Mouse (Mus musculus): ENCODE results near the gene Neu1.
"Not testable (repeated sequence)": the region's sequence is repeated elsewhere in the genome, so short reads cannot be mapped to it uniquely, and the experiment has no call there.

The Neu1 gene

DNA sequence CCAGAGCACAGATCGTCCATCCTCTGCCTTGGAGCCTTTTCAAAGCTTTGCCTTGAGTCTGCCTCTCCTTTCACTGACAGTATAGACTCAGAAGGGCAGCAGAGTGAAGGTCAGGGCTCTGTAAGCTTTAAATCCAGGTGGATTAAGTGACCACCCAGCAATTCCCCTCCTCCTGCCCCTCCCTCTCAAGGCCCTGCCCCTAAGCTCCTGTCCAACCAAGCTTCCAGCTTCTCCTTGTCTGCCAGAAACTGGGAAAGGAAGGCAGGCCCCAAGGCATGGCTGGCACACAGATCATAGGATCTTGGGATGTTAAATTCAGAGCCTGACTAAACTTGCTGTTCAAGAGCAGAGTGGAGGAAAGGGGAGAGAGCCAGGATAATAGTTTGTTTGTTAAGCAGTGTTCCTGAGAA is 33.6 kb downstream of the Neu1 start:
- DNase-seq (ENCODE audit: low read depth, low spot score) = no peak

DNA sequence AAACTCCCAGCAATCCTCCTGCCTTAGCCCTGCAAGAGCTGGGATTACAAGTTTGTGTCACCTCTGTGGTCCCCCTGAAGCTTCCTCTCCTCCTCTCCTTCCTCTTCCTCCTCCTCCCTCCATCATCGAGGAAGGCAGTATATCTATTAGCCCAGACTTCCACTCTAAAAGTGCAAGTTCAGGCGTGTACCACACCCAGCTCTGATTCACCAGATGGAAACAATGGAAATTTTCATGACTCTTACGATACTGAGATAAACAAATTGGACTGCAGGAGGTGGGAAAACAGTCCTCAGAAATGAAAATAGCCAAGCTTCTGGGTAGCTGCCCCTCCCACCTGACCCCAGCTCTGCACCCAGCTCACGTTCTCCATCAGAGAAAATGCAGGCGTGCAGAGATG is 34.6 kb downstream of the Neu1 start:
- no peak for DNase-seq (ENCODE audit: low read depth, low spot score)

DNA sequence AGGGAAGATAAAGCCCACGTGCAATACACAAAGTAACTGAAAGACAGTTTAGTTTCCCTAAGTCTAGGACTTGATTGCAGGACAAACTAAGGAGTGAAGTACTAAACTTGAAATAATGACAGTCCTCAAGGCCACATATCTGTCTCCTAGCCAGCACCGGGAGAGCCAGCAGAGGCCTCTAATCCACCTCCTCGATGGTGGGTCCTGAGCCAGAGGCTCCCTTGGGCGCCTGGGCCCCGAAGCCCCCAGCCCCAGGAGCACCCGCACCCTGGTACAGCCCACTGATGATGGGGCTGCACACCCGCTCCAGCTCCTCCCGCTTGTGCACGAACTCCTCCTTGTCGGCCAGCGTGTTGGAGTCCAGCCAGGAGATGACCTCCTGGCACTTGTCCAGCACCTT is 38.8 kb downstream of the Neu1 start, which contains the start of gene Gm20481:
Gm20481 (plus strand) TSS at position 91 of the 400 bp plus-strand sequence.
- DNase-seq (ENCODE audit: low read depth, low spot score) = not testable (repeated sequence)

DNA sequence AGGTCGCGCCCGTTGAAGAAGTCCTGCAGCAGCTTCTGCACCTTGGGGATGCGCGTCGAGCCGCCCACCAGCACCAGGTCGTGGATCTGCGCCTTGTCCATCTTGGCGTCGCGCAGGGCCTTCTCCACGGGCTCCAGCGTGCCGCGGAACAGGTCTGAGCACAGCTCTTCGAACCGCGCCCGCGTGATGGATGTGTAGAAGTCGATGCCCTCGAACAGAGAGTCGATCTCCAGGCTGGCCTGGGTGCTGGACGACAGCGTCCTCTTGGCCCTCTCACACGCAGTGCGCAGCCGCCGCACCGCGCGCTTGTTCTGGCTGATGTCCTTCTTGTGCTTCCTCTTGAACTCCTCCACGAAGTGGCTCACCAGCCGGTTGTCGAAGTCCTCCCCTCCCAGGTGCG is 39.8 kb downstream of the Neu1 start:
- DNase-seq (ENCODE audit: low read depth, low spot score) = not testable (repeated sequence)

DNA sequence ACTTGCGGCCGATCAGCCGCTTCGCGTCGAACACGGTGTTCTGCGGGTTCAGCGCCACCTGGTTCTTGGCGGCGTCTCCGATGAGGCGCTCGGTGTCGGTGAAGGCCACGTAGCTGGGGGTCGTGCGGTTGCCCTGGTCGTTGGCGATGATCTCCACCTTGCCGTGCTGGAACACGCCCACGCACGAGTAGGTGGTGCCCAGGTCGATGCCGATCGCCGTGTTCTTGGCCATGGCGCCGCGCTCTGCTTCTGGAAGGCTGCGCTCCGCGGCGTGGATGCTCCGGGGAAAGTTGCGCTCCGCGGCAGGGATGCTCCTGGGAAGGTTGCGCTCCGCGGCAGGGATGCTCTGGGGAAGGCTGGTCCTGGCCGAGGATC is 40.6 kb downstream of the Neu1 start:
- not testable (repeated sequence) for DNase-seq (ENCODE audit: low read depth, low spot score)

DNA sequence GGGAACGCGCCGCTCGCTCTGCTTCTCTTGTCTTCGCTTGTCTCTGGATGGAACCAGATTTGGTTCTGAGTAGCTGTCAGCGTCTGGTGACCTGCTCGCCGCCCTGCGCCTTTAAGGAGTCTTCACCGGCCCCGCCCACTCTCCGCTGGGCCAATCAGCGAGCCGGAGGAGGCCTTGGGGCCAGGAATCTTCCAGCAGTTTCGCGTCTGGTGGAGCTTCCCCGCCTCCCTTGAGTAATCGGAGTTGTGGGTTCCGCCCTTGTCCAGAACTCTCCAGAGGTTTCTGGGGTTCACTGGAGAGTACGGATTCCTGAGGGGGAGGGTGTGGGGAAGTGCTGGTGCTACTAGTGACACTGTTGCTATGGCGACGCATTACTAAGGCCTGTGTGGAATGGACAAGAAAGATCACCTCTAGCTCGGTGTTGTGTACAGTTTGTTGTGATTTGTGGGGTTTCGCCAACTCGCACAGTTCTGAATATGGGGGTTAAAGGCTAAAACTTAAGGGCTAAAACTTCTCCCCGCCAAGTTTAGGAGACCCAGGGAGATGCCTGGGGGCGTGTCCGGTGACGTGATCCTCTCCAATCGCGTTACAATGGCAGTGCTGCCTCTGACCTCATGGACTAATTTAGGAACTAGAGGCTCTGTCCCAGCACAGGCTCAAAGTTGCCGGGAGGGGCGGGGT is 41.2 kb downstream of the Neu1 start, which contains the start of the genes Hspa1a and Hspa1l:
Hspa1a (minus strand) TSS at position 88 of the 681 bp plus-strand sequence.
Hspa1l (plus strand) TSS at position 635 of the 681 bp plus-strand sequence.
- not testable (repeated sequence) for DNase-seq (ENCODE audit: low read depth, low spot score)

DNA sequence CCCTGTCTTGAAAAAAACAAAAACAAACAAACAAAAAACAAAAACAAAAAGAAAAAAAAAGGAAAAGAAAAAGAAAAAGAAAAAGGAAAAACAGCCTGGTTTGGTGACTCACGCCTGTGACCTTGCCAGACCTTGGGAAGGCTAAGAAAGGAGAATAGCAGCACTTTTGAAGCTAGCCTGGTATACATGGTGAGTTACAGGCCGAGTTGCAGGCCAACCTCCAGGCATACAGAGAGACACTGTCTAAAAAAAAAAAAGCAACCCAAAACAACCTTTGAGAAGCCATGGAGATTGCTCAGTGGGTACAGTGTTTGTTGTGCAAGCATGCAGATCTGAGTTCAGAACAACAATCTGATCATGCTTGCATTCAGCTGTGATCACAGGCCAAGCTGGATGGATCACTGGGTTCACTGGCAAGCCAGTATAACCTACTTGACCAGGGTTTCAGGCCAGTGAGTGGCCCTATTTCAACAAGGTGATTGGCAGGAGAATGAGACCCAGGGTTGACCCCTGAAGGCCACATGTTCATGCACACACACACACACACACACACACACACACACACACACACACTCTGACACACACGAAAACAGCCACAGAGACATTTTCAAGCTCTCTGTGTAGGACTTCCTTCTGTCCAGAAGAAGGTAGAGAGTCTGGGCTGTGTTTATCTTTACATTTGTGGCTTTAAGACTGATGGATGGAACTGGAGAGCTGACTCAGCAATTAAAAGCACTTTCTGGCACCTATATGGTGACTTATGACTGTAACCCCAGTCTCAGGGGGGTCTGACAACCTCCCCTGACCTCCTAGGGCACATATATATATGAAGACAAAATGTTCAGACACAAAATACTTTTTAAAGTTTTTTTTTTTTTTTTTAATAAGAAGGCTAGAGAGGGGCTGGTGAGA is 44.8 kb downstream of the Neu1 start:
- no peak for DNase-seq (ENCODE audit: low read depth, low spot score)

DNA sequence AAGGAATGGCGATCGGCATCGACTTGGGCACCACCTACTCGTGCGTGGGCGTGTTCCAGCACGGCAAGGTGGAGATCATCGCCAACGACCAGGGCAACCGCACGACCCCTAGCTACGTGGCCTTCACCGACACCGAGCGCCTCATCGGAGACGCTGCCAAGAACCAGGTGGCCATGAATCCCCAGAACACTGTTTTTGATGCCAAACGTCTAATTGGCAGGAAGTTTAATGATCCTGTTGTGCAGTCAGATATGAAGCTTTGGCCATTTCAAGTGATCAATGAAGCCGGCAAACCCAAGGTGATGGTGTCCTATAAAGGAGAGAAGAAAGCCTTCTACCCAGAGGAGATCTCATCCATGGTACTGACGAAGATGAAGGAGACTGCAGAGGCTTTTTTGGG is 45.9 kb downstream of the Neu1 start:
- DNase-seq (ENCODE audit: low read depth, low spot score) = no peak

DNA sequence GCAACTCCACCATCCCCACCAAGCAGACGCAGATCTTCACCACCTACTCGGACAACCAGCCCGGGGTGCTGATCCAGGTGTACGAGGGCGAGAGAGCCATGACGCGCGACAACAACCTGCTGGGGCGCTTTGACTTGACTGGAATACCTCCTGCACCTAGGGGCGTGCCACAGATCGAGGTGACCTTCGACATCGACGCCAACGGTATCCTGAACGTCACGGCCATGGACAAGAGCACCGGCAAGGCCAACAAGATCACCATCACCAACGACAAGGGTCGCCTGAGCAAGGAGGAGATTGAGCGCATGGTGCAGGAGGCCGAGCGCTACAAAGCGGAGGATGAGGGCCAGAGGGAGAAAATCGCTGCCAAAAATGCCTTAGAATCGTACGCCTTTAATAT is 47.2 kb downstream of the Neu1 start:
- no peak for DNase-seq (ENCODE audit: low read depth, low spot score)

DNA sequence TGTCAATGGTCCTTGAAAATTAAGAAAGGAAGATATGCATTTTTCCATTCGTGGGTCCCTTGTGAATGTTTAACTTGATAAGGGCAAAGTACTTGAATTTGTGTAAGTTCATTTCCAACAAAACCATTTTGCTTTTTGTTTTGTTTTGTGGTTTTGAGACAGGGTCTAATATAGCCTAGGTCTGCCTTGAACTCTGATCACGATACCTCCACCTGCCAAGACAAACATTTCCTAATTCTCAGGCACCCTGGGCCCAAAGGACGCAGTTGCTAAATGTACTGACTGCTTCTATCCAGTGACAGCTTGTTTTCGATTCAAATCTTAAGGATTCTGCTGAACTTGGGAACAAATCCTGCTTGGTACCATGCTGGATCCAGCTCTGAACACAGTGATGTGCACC is 48.6 kb downstream of the Neu1 start:
- no peak for DNase-seq (ENCODE audit: low read depth, low spot score)

DNA sequence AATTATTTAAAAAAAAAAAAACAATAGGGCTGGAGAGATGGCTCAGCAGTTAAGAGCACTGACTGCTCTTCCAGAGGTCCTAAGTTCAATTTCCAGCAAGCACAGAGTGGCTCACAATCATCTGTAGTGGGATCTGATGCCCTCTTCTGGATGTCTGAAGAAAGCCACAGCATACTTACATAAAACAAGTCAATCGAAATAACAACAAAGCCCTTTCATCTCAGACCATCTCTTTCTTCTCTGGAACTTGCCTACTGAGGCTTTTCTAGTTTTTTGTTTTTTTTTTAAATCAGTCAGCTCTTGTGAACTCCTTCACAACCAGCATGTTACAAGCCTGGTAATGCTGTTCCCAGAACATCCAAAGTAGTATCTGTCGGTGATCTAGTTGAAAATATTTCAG is 49.6 kb downstream of the Neu1 start:
- peak; percentile 74 for DNase-seq (ENCODE audit: low read depth, low spot score)

DNA sequence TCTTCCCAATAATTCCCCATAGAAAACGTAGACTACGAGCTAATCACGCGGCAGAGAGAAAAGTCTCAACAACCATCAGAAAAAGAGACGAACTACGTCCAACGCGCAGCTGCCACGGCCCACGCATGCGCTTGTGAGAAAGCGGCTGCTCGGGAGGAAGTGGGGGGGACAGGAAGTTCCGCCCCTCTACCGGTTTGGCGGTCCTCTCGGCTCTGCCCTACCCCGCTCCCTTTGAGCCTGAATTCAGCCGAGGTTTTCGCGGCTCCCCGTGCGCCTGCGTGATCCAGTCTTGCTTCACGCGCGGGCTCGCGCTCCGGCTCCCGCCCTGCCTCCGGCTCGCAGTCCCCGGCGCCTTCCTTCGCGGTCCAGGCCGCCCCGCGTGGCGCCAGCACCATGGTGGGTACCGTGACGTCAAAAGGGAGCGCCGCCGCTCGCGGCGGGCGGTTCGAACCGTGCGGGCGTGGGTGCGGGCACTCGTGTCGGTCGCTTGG is 50.7 kb downstream of the Neu1 start, which contains the start of gene Lsm2:
Lsm2 (plus strand) TSS at position 173 of the 491 bp plus-strand sequence.
- peak; percentile 97 for DNase-seq (ENCODE audit: low read depth, low spot score)

DNA sequence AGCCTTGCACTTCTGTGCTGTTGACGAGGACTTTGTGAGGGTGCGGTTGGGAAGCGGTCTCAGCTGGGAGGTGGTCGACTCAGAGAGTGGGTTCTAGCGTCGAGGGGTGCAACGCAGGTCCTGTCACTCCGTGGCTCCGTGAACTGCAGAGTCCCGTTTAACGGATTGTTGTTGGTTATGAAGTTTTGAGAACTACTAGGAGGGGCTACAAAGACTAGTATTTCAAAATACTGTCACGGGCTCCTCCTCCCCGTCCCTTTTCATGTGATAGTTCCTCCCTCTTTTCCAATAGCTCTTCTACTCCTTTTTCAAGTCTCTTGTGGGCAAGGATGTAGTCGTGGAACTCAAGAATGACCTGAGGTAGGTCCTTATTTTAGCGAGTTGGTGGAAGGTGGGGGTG is 51.3 kb downstream of the Neu1 start:
- DNase-seq (ENCODE audit: low read depth, low spot score) = no peak

DNA sequence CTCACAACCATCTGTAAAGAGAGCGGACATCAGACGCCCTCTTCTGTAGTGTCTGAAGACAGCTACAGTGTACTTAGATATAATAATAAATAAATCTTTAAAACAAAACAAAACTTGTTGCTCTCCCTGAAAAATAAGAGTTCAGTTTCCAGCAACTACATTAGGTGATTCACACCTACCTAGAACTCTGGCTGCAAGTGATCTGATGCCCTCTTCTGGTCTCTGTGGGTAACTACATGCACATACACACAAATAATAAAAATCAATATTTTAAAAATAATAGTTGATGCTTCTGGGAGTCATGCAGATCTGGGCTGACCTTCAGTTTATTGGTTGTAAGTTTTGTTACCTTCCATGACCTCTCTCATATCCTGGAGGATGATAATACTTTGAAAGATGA is 53.2 kb downstream of the Neu1 start:
- peak; percentile 57 for DNase-seq (ENCODE audit: low read depth, low spot score)
